Mouse (Mus musculus) adrenal gland, adult (tissue): ENCODE results near the gene C2.
A peak's percentile ranks its signal among the peaks of the same experiment; 100 is the strongest.

Experiments
- DNase-seq, 2 experiments: peaks; one replicate each; pipeline ENCODE4 v3.0.0; 2022 to 2023; ENCODE audit warnings: low spot score in 1 of 2; ENCODE audit not compliant: inconsistent age in 2 of 2

Gene C2

GRCm38 (mm10) chr17:34881683-34882310 is 16.3 kb downstream of the C2 start, which contains the start of gene Gm20547:
Gene Gm20547, minus strand, starts transcription at chr17:34882042.
- DNase-seq = peak; percentile 48 to 85

GRCm38 (mm10) chr17:34881166-34881565 is 16.9 kb downstream of the C2 start:
- DNase-seq = no peak

GRCm38 (mm10) chr17:34879336-34879879 is 18.7 kb downstream of the C2 start, which contains the start of gene Zbtb12:
Gene Zbtb12, plus strand, starts transcription at chr17:34879483.
- DNase-seq = peak in 1 of 2 experiments; percentile 80

- peak; percentile 54 to 83 for DNase-seq
These were observed 23.7 kb downstream of the C2 start for GRCm38 (mm10) chr17:34874321-34874720.

- DNase-seq = no peak
These were observed 32.1 kb downstream of the C2 start for GRCm38 (mm10) chr17:34865981-34866380.

- no peak for DNase-seq
These were observed 35.5 kb downstream of the C2 start, which contains the start of gene Cfb for GRCm38 (mm10) chr17:34862416-34863081. Gene Cfb, minus strand, starts transcription at chr17:34862518.

- DNase-seq = peak in 1 of 2 experiments; percentile 61
These were observed 36.2 kb downstream of the C2 start for GRCm38 (mm10) chr17:34861704-34862415.

GRCm38 (mm10) chr17:34860514-34860913 is 37.6 kb downstream of the C2 start:
- no peak for DNase-seq

GRCm38 (mm10) chr17:34858670-34859069 is 39.4 kb downstream of the C2 start:
- DNase-seq = no peak

- DNase-seq = peak; percentile 54 to 85
These were observed 42.2 kb downstream of the C2 start for GRCm38 (mm10) chr17:34855825-34856224.

- no peak for DNase-seq
These were observed 43.3 kb downstream of the C2 start for GRCm38 (mm10) chr17:34854761-34855160.

GRCm38 (mm10) chr17:34853511-34853910 is 44.6 kb downstream of the C2 start:
- DNase-seq = no peak

- no peak for DNase-seq
These were observed 47.4 kb downstream of the C2 start for GRCm38 (mm10) chr17:34850517-34851125.

GRCm38 (mm10) chr17:34849722-34850516 is 48.1 kb downstream of the C2 start, which contains the start of the genes Skiv2l and Nelfe:
Gene Skiv2l, minus strand, starts transcription at chr17:34850210.
Gene Nelfe, plus strand, starts transcription at chr17:34850391.
- DNase-seq = peak; percentile 99

GRCm38 (mm10) chr17:34847615-34848014 is 50.5 kb downstream of the C2 start:
- DNase-seq = no peak

GRCm38 (mm10) chr17:34847192-34847591 is 50.9 kb downstream of the C2 start:
- no peak for DNase-seq

- no peak for DNase-seq
These were observed 53.2 kb downstream of the C2 start for GRCm38 (mm10) chr17:34844884-34845283.

GRCm38 (mm10) chr17:34840736-34841307 is 57.2 kb downstream of the C2 start:
- DNase-seq = no peak

GRCm38 (mm10) chr17:34838785-34839184 is 59.3 kb downstream of the C2 start:
- DNase-seq = no peak
